Comparison of ENCODE assay signal across 8 mouse cellular contexts in the genomic region with DNA sequence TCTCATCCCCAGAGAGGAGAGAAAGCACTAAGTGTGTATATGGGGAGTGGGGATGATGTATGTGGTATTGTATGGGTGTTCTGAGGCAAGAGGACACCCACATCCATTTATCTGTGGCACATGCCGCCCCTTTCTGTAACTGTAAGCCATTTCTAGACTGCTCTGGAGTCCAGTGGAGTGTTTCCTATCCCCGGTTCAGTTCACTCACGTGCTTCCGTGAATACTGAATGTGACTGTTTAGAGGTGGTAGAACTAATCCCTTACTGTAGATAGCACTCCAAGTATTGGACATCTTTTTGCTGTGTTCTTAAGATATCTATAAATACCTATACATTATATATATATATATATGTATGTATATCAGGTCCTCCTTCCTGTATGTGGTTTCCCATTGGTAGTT. TPM values are rescaled to one million over a fixed set of nuclear protein-coding genes. Genes with fewer than 3 reads are reported as not detected.
"Had no signal": no experiment of that assay in that cellular context is flagged by ENCODE, and none has a peak within 500 bp of the region (broad histone marks: within the 10 kb centered on the region; RNA-seq: fewer than 3 reads in every experiment).

No protein-coding gene starts in this region.

- H3K27me3 ChIP-seq: midbrain, embryonic 12.5 days; neural tube, embryonic 13.5 days; neural tube, embryonic 15.5 days had no signal

- H3K4me3 ChIP-seq: midbrain, embryonic 12.5 days; neural tube, embryonic 13.5 days; neural tube, embryonic 15.5 days had no signal

- H3K9me3 ChIP-seq: midbrain, embryonic 10.5 days; midbrain, embryonic 12.5 days; neural tube, embryonic 13.5 days; neural tube, embryonic 15.5 days had no signal

- H3K27ac ChIP-seq: midbrain, embryonic 10.5 days; midbrain, embryonic 12.5 days; neural tube, embryonic 13.5 days; neural tube, embryonic 15.5 days had no signal

- DNase-seq: right cerebral cortex, postnatal 25 days had no signal

- H3K9ac ChIP-seq: lung, embryonic 14.5 days; neural tube, embryonic 13.5 days; neural tube, embryonic 15.5 days had no signal

RNA-seq across cellular contexts. Expression of gene Ndrg4, which starts 37.6 kb away (rescaled TPM):
- total RNA-seq: megakaryocyte, adult 5-6 weeks; megakaryocyte-erythroid progenitor cell, adult 5-6 weeks had no signal
